Mouse (Mus musculus) B cell, adult 62 days (primary cell): ENCODE results near the gene Adora1. TPM values are rescaled to one million over a fixed set of nuclear protein-coding genes. Genes with fewer than 3 reads are reported as not detected.

ENCODE experiments used
- total RNA-seq: library from RNA; stranded (reverse); gene quantifications from 4 replicates; pipeline ENCODE4 v1.2.4, GENCODE M21; 2023

Gene Adora1
- not detected in 4 replicates for total RNA-seq

DNA sequence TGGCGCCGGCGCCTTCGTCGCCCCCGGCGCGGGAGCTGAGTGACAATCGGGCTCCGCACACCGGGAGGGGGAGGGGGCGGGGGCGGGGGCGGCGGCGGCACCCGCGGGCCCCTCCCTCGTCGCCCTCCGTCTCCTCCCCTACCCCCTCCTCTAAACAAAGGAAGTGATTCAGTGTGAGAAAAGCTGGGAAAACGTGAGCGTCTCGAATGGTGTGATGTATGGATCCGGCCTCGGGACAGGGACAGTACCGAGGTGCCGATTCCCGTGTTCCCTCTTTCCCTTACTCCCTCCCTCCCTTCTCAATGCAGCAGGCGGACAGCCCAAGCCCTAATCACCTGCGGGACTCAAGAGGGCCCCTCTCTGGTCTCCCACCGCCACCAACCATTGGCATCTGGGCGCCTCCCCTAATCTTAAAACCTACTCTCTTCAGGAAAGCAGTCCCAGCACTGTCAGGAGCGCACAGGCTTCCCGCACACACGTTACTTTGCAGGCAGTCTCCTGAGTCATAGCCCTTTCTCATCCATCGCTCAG, at the start of gene Adora1:
Gene Adora1 (minus strand): TSS at position 41 of the 531 bp plus-strand sequence.

GRCm38 (mm10) chr1:134193126-134193525, 42.1 kb downstream of the Adora1 start, which contains the start of gene Mybph:
Gene Mybph (plus strand): TSS chr1:134193448.

GRCm38 (mm10) chr1:134182025-134182424, 53.2 kb downstream of the Adora1 start, which contains the start of gene Chil1:
Gene Chil1 (plus strand): TSS chr1:134182176.

Other genes with a start within 250 kb of the Adora1 start
- not detected in 4 replicates for gene Fmod, start 198.2 kb downstream of the Adora1 start, total RNA-seq
- 291 to 366 TPM (median 339 TPM) in 4 replicates for gene Btg2, start 156.3 kb downstream of the Adora1 start, total RNA-seq
- not detected in 4 replicates for gene Chit1, start 124.2 kb downstream of the Adora1 start, total RNA-seq
- not detected in 4 replicates for gene Chil1, start 53.3 kb downstream of the Adora1 start, total RNA-seq
- gene Mybph, start 42.0 kb downstream of the Adora1 start, total RNA-seq = not detected in 4 replicates
- gene Myog, start 54.6 kb upstream of the Adora1 start, total RNA-seq = not detected in 4 replicates
- gene Ppfia4, start 97.5 kb upstream of the Adora1 start, total RNA-seq = 0.72 to 1.4 TPM (median 1.1 TPM) in 4 replicates
- 67.1 to 88.3 TPM (median 69.1 TPM) in 4 replicates for gene Tmem183a, start 126.5 kb upstream of the Adora1 start, total RNA-seq
- not detected in 4 replicates for gene 4933406M09Rik, start 150.5 kb upstream of the Adora1 start, total RNA-seq
- gene Cyb5r1, start 170.1 kb upstream of the Adora1 start, total RNA-seq = 6.6 to 10.5 TPM (median 9.4 TPM) in 4 replicates
- gene Adipor1, start 179.9 kb upstream of the Adora1 start, total RNA-seq = 73.5 to 79.8 TPM (median 76.4 TPM) in 4 replicates
- gene Klhl12, start 220.1 kb upstream of the Adora1 start, total RNA-seq = 34.3 to 37.0 TPM (median 34.9 TPM) in 4 replicates